Mouse (Mus musculus): ENCODE data around the gene Cldn24. TPM values are rescaled to one million over a fixed set of nuclear protein-coding genes. Genes with fewer than 3 reads are reported as not detected.

Gene Cldn24
- polyA plus RNA-seq (2015; fragmentation: Nextera tagmentation; extraction: Ambion mirVana), result not detected in 2 replicates

DNA sequence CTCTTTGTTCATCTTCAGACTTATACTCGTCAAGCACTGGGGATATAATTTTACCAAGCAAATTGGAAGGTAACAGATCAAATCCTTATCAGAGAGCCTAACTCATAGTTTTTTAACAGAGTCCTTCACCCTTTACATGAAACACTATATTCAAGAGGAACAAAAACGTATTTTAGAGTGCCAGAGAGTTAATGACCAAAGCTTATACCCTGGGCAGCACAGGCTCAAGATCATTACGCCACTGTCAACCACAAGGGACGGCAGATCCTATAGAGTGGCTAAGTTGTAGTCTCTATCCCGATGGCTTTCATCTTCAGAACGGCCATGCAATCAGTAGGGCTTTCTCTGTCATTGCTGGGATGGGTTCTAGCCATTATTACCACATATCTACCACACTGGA is at the start of gene Cldn24:
TSS of gene Cldn24 (plus strand) at position 301 of the 400 bp plus-strand sequence.
- Histone ChIP-seq H3K9me3 (replicated peaks) (no peaks in the 10 kb centered on the region), H3K27ac (replicated peaks) (no peak within 1 kb of the TSS), H3K4me3 (replicated peaks) (no peak within 1 kb of the TSS), H3K36me3 (no peaks in the 10 kb centered on the region), H3K27me3 (no peaks in the 10 kb centered on the region), H3K4me2 (replicated peaks) (no peak within 1 kb of the TSS), H3K4me1 (peaks cover 9% of the 10 kb centered on the region; the same call in 1 of the 2 replicates), H3K9ac (no peak within 1 kb of the TSS)
- 74% methylated on average over 6 of the region's 6 CpGs for WGBS
- ATAC-seq (ENCODE audit: insufficient number of reproducible peaks, low FRiP score, low TSS enrichment, low read depth), result no peak

DNA sequence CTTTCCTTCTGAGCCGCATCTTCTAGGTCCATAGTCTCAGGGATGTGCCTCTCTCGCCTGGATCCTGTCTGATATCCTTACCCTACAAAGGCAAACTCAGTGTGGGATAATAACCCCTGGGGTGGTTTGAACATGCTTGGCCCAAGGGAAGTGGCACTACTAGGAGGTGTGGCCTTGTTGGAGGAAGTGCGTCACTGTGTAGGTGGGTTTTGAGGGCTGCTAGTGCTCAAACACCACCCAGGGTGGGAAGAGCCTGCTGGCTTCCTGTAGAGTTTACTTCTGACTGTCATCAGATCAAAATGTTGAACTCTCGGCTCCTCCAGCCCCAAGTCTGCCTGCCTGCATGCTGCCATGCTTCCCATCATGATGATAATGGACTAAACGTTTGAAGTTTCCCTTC is 49.0 kb upstream of the Cldn24 start:
- Histone ChIP-seq H3K4me3 (replicated peaks) (no peak overlapping the region), H3K4me1 (0 out of 2 replicates have a peak, but pooled peaks cover 3% of the 10 kb centered on the region), H3K4me2 (replicated peaks) (no peak overlapping the region), H3K27ac (replicated peaks) (no peak overlapping the region), H3K9me3 (replicated peaks) (no peaks in the 10 kb centered on the region), H3K9ac (no peak overlapping the region), H3K36me3 (no peaks in the 10 kb centered on the region), H3K27me3 (no peaks in the 10 kb centered on the region)
- 80% methylated on average over 5 of the region's 5 CpGs for WGBS
- ATAC-seq (ENCODE audit: insufficient number of reproducible peaks, low FRiP score, low TSS enrichment, low read depth), result no peak

DNA sequence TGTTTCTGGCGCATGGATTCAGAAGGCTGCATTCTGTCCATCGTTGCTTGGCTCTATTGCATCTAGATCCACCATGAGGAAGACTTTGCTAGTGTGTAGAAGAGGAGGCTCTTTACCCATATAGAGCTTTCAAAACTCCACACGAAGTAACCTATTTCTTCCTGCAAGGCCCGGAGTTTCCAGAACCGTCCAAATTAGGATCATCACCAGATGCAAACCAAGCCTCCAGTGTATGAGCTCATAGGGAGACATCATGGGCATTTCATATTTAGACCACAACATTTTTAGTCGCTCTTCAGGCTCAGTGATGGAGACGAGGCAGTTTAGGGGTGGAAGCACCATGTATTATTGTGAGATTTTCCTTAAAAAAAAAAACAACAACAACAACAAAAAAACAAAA is 44.5 kb upstream of the Cldn24 start:
- Histone ChIP-seq H3K36me3 (no peaks in the 10 kb centered on the region), H3K4me3 (replicated peaks) (no peak overlapping the region), H3K4me1 (no peaks in the 10 kb centered on the region), H3K9ac (no peak overlapping the region), H3K27me3 (no peaks in the 10 kb centered on the region), H3K27ac (replicated peaks) (no peak overlapping the region), H3K4me2 (replicated peaks) (no peak overlapping the region), H3K9me3 (replicated peaks) (no peaks in the 10 kb centered on the region)
- 89% methylated on average over 7 of the region's 7 CpGs for WGBS
- no peak for ATAC-seq (ENCODE audit: insufficient number of reproducible peaks, low FRiP score, low TSS enrichment, low read depth)

DNA sequence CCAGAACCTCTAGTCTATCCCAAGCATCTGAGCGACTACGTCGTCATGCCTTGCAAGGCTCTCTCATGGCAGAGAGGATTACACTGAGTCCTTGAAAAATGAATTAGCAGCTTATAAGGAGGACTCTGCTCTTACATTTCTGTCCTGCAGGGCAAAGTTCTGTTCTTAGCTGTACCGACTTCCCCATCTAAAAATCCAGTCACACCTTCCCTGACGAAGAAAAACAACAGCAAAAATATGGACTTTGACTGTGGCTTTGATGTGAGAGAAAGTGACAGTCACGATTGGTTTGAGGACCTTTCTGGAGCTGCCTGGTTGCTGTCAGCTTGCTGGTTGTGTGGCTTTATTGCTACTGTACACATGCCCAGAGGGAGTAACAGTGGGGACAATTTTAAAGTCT is 42.4 kb upstream of the Cldn24 start:
- 70% methylated on average over 6 of the region's 6 CpGs for whole genome bisulfite sequencing
- no peak overlapping the region for H3K4me3 ChIP-seq (replicated peaks)
- H3K27me3 ChIP-seq, result no peaks in the 10 kb centered on the region
- no peaks in the 10 kb centered on the region for H3K9me3 ChIP-seq (replicated peaks)
- no peak overlapping the region for H3K27ac ChIP-seq (replicated peaks)
- no peak overlapping the region for H3K4me2 ChIP-seq (replicated peaks)
- no peaks in the 10 kb centered on the region for H3K4me1 ChIP-seq
- no peak overlapping the region for H3K9ac ChIP-seq
- no peak for ATAC-seq (ENCODE audit: insufficient number of reproducible peaks, low FRiP score, low TSS enrichment, low read depth)
- no peaks in the 10 kb centered on the region for H3K36me3 ChIP-seq

DNA sequence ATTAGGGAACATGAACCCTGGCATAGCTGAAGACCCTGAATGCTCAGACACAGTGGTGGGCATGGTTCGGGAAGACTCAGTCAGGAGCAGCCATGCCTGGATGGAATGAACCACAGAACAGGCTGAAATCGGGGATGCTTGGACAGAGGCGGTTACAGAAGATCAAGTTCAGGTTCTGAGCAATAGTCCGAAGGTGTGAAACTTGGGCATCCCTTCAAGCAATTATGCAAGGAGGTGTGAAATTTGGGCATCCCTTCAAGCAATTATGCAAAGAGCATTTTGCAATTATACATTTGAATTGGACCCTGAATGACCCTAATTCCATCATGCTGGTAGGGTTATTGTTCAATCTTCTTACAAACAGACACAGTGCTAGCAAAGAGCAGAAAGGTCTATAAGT is 40.1 kb upstream of the Cldn24 start:
- WGBS, result 91% methylated on average over 4 of the region's 4 CpGs
- no peaks in the 10 kb centered on the region for H3K27me3 ChIP-seq
- no peak overlapping the region for H3K27ac ChIP-seq (replicated peaks)
- no peaks in the 10 kb centered on the region for H3K9me3 ChIP-seq (replicated peaks)
- ATAC-seq (ENCODE audit: insufficient number of reproducible peaks, low FRiP score, low TSS enrichment, low read depth), result no peak
- no peaks in the 10 kb centered on the region for H3K4me1 ChIP-seq
- no peaks in the 10 kb centered on the region for H3K36me3 ChIP-seq
- no peak overlapping the region for H3K4me3 ChIP-seq (replicated peaks)
- H3K4me2 ChIP-seq (replicated peaks), result no peak overlapping the region
- H3K9ac ChIP-seq, result no peak overlapping the region

DNA sequence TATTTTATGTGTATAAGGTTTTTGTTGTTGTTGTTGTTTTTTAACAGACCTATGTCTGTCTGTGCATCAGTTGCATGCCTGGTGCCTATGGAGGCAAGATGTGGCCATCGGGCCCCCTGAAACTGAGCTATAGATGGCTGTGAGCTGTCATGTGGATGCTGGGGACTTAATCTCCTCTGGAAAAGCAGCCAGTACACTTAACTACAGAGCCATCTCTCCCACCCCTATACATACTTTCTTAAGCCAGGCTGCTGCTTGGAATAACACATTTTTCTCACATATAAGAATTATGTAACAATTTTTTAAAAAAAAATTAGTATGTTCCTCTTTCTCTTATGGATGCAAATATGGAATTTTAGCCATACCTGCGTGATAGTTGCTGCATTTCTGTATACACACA is 38.4 kb upstream of the Cldn24 start:
- H3K27ac ChIP-seq (replicated peaks), result no peak overlapping the region
- H3K4me1 ChIP-seq, result no peaks in the 10 kb centered on the region
- H3K4me2 ChIP-seq (replicated peaks), result no peak overlapping the region
- H3K9me3 ChIP-seq (replicated peaks), result no peaks in the 10 kb centered on the region
- no peaks in the 10 kb centered on the region for H3K36me3 ChIP-seq
- WGBS, result 91% methylated on average over 2 of the region's 2 CpGs
- no peak overlapping the region for H3K4me3 ChIP-seq (replicated peaks)
- H3K27me3 ChIP-seq, result no peaks in the 10 kb centered on the region
- no peak overlapping the region for H3K9ac ChIP-seq
- ATAC-seq (ENCODE audit: insufficient number of reproducible peaks, low FRiP score, low TSS enrichment, low read depth), result no peak

DNA sequence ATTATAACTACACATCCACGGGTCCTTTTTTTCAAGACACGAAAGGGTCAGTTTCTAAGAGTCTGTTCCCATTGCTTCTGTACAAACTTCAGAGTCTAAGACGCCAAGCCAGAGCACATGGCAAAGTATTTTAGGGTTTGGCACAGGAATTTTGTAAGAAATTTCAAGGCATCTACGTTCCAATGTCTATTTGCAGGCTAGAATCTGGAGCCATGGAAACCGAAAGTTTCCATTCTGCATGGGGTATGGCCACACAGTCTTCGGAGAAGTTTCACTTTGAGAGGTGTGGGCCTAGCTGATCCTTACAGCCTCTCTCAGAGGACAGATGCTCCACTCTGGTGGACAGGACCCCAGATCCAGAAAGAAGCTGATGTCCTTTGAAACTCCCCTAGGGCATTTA is 38.0 kb upstream of the Cldn24 start:
- H3K4me3 ChIP-seq (replicated peaks), result no peak overlapping the region
- H3K4me1 ChIP-seq, result no peaks in the 10 kb centered on the region
- H3K9ac ChIP-seq, result no peak overlapping the region
- H3K27me3 ChIP-seq, result no peaks in the 10 kb centered on the region
- H3K27ac ChIP-seq (replicated peaks), result no peak overlapping the region
- no peaks in the 10 kb centered on the region for H3K9me3 ChIP-seq (replicated peaks)
- H3K36me3 ChIP-seq, result no peaks in the 10 kb centered on the region
- WGBS, result 88% methylated on average over 6 of the region's 6 CpGs
- ATAC-seq (ENCODE audit: insufficient number of reproducible peaks, low FRiP score, low TSS enrichment, low read depth), result no peak
- H3K4me2 ChIP-seq (replicated peaks), result no peak overlapping the region

DNA sequence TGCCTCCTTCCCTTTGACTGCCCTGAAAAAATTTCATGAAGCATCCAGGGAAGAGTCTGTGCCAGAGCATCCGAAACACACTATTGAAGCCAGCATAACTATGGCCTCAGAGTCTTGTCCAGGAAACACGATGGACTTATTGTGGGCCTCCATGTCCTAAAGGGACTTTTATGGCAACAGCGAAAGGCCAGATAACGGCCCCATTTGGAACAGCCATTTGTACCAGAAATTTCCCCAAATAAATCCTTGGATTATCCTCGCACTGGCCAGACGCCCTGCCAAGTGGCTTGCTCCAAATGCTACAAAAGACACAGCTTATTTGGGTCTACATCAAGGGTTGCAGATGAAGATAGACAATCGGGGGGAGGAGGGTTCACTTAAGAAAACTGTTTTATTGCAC is 37.5 kb upstream of the Cldn24 start:
- 86% methylated on average over 7 of the region's 7 CpGs for WGBS
- Histone ChIP-seq H3K9me3 (replicated peaks) (no peaks in the 10 kb centered on the region), H3K9ac (no peak overlapping the region), H3K36me3 (no peaks in the 10 kb centered on the region), H3K4me2 (replicated peaks) (no peak overlapping the region), H3K4me1 (no peaks in the 10 kb centered on the region), H3K27me3 (no peaks in the 10 kb centered on the region), H3K27ac (replicated peaks) (no peak overlapping the region), H3K4me3 (replicated peaks) (no peak overlapping the region)
- ATAC-seq (ENCODE audit: insufficient number of reproducible peaks, low FRiP score, low TSS enrichment, low read depth), result no peak

DNA sequence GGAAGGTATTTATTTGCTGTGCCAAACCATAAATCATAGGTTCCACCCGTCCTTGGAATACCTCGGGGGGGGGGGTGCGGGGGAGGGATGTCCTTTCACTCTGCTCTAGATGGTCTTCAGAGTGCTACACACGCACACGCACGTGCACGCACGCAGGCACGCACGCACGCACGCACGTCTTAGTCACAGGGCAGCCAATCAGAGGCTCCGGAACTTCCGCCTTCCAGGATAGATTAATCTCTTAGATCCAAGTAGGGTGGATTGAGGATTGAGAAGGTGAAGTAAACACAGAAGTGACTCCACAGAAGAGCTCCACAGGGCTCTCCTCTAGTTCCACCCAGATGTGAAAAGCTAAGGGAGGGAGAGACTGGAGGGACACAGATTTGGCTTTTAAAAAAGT is 35.6 kb upstream of the Cldn24 start:
- Histone ChIP-seq H3K9me3 (replicated peaks) (no peaks in the 10 kb centered on the region), H3K4me2 (replicated peaks) (no peak overlapping the region), H3K27ac (replicated peaks) (no peak overlapping the region), H3K36me3 (no peaks in the 10 kb centered on the region), H3K4me3 (replicated peaks) (no peak overlapping the region), H3K9ac (no peak overlapping the region), H3K4me1 (no peaks in the 10 kb centered on the region), H3K27me3 (no peaks in the 10 kb centered on the region)
- no peak for ATAC-seq (ENCODE audit: insufficient number of reproducible peaks, low FRiP score, low TSS enrichment, low read depth)
- 93% methylated on average over 15 of the region's 15 CpGs for WGBS

DNA sequence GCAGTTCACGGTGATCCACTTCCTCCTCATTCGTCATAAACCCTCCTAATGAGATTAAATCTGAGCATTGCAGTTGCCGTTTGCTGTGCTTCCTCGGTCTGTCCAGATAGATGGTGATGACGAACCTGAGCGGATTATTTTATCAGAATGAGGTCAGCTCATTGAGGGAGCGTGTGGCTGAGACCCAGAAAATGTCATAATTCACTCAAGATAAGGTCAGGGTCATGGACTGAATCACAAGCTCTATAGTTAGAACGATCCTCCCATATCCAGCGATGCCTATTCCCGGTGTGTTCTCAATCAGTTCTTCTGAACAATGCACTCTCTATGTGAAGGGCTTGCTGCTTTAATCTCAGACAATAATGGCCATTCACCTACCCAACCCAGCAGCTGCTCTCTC is 34.2 kb upstream of the Cldn24 start:
- Histone ChIP-seq H3K4me2 (replicated peaks) (no peak overlapping the region), H3K27ac (replicated peaks) (no peak overlapping the region), H3K4me3 (replicated peaks) (no peak overlapping the region), H3K36me3 (no peaks in the 10 kb centered on the region), H3K9ac (no peak overlapping the region), H3K27me3 (no peaks in the 10 kb centered on the region), H3K4me1 (no peaks in the 10 kb centered on the region), H3K9me3 (replicated peaks) (no peaks in the 10 kb centered on the region)
- WGBS, result 34% methylated on average over 10 of the region's 10 CpGs
- ATAC-seq (ENCODE audit: insufficient number of reproducible peaks, low FRiP score, low TSS enrichment, low read depth), result no peak

DNA sequence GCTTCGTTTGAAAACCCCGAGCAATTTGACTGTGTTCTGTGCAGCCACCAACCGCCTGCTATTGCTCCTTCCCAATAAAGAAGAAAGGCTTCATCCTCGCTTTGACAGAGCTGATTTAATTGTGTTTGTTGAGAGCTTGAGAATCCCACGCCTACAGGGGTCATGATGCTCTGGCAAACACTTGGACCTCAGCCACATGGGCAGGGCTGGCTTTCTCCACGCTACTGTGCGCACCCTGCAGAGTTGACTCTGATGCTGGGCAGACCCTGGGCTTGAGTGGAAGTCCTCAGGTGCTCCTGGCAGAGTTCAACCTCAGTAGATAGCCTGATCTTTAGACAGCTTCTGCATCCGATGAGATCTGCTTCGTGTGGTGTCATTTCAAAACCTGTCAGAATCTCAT is 30.0 kb upstream of the Cldn24 start:
- 57% methylated on average over 9 of the region's 9 CpGs for WGBS
- ATAC-seq (ENCODE audit: insufficient number of reproducible peaks, low FRiP score, low TSS enrichment, low read depth), result no peak

DNA sequence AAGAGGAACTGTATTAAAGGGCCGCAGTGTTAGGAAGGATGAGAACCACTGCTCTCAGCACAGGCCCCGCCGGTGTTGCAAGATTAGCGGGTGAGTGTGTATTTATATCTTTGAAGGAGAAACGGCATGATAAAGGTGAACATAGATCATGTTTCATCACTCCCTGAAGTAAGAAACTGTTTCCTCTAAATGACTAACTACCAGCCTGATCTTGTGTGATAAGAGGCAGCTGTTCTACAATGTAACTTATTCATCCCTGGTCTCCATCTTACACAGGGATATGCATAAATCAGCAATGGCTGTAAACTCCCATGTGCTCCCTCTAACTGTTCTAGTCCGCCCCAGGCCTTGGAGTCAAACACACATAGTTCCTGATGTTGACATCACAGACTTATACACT is 22.5 kb upstream of the Cldn24 start:
- no peak overlapping the region for H3K4me3 ChIP-seq (replicated peaks)
- H3K4me2 ChIP-seq (replicated peaks), result no peak overlapping the region
- no peak overlapping the region for H3K9ac ChIP-seq
- no peaks in the 10 kb centered on the region for H3K27me3 ChIP-seq
- WGBS, result 72% methylated on average over 6 of the region's 6 CpGs
- no peaks in the 10 kb centered on the region for H3K9me3 ChIP-seq (replicated peaks)
- H3K4me1 ChIP-seq, result no peaks in the 10 kb centered on the region
- no peaks in the 10 kb centered on the region for H3K36me3 ChIP-seq
- H3K27ac ChIP-seq (replicated peaks), result no peak overlapping the region
- ATAC-seq (ENCODE audit: insufficient number of reproducible peaks, low FRiP score, low TSS enrichment, low read depth), result no peak

More for the DNA sequence above, 30.0 kb upstream of the Cldn24 start:
- Histone ChIP-seq H3K4me2 (replicated peaks) (no peak overlapping the region), H3K4me3 (replicated peaks) (no peak overlapping the region), H3K27me3 (no peaks in the 10 kb centered on the region), H3K27ac (replicated peaks) (no peak overlapping the region), H3K36me3 (no peaks in the 10 kb centered on the region), H3K9me3 (replicated peaks) (no peaks in the 10 kb centered on the region), H3K4me1 (no peaks in the 10 kb centered on the region), H3K9ac (no peak overlapping the region)
